Mouse (Mus musculus) megakaryocyte progenitor cell, adult 5-6 weeks (primary cell): ENCODE measurements around the gene B230118H07Rik. TPM values are rescaled to one million over a fixed set of nuclear protein-coding genes. Genes with fewer than 3 reads are reported as not detected.

Experiments
- ATAC-seq: replicated peaks from 2 replicates; pipeline ENCODE4 v1.8.0; 2016; ENCODE audit warnings: mild to moderate bottlenecking, moderate TSS enrichment, inconsistent platforms; ENCODE audit not compliant: poor library complexity
- total RNA-seq, 2 experiments: library from RNA; stranded (forward) in 1 of 2; stranded (reverse) in 1 of 2; fragments of 157-497, 149-512 nt in 1 of 2; fragments of 200-1000 nt in 1 of 2; gene quantifications; 2 replicates each; pipeline versions ENCODE4 v1.2.3 to v1.2.4; 2015 to 2017

Gene B230118H07Rik
- total RNA-seq (2015), result 82.9 and 120 TPM in 2 replicates
- 106 and 118 TPM in 2 replicates for total RNA-seq (2017)

DNA sequence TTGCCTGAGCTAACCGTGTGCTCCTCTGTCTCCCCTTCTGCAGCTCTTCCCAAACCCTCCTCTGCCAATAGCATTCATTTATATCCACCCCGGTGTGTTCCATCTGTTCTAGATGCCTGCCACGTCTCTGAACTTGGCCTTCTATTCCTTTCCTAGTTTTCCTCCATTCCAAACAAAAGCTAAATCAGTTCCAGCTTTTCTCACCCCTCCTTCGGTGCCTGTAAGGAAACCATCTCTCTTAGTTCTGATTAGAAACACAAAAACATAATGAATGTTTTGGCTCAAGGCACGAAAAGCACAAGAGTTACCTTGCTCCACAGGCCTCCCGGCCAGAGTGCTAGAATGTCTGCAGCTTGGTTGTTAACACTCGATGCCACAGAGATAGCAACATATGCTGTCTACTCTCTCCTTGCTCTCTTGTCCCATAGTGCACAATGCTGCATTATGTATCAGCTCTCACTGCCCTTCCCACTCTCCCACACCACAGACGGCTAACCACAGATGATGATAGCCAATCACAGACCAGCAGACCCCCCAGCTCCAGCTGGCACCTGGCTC, at the start of gene B230118H07Rik, which contains the start of gene Rag1:
Gene B230118H07Rik (minus strand): TSS at position 419 of the 558 bp plus-strand sequence.
Gene Rag1 (minus strand): TSS at position 388 of the 558 bp plus-strand sequence.
- ATAC-seq, result peak; percentile 57

DNA sequence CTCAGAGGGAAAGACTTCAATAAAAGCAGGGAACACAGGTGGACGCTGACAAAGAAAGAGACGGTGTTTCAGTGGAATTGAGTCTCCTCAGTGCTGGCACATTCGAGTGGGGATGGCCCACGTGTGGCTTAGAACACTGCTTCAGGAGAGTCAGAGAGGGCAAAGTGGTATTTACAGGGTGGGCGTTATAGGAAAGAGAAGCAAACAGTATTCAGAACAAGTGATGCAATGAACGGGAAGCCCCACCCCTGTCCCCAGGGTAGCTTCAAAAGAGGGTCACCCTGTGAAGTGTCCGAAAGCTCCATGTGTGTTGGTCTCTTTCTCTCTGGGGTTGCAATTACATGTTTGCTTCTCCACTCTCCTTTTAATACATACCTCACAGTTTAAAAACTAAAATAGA, 46.3 kb upstream of the B230118H07Rik start:
- ATAC-seq, result no peak

DNA sequence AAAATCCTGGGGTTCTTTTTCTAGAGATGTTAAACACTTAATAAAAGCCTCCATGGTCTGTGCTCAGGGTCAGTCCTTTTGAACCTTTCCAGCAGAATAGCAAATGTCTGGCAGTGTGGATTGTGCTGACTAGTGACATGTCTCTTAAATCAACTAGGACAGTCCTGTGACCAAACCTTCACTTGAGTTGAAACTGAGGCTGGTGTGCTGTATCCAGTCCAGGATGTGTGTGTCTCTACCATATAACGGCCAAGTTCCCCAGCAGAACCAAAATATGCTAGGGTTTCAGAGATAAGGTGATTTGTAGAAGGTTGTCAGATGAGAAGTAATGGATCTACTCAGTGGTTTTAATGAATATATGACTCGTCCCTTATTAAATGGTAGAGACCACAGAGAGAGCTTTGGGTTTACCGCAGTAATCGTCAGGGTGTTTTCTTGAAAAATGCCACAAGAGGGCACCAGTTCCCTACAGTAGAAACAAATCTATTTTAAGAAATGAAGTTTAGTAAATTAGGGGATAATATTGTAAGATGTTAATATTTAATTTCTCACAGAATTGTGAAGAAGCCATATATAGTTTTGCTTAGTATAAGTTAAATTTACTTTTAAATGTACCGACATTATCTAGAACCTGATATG, 44.4 kb upstream of the B230118H07Rik start:
- peak; percentile 66 for ATAC-seq

DNA sequence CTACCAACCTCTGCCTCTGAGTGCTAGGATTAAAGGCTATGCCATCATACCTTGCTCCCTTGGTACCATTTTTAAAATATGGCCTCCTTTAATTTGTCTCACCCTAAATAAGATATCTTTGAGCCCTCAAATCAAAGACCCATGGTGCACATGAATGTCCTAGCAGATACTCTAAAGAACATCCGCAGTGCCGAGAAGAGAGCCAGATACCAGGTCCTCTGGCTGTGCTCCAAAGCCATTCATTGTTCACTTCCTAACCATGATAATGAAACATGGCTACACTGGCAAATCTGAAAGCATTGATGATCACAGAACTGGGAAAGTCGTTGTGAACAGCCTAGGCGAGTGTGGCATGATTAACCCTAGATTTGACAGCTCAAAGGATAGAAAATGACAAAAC, 43.7 kb upstream of the B230118H07Rik start:
- no peak for ATAC-seq

DNA sequence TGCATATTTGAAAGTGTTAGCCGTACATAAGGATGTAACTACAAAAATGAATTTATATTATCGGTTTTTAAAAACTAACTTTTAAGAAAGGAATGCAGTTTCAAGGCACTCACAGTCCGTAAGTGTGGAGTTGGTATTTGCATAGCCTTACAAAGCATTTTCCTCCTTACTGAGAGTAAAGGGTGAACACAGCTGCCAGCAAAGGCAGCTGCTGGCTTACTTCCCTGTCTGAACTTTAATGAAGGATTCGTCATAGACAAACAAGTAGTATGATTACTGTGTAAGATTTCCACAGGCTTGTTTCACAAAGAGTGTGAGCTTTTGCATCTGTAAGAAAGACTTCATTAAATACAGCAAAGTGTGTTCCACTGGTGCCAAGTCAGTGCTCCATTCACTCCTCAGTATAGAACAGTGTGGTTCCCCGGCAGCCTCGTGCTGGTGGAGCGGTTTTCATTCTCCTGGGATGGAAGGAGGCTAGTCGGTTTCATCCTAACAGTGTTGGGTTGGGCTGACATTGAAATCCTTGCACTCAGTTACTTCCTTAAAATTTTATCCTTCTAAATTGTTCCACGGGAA, 41.0 kb upstream of the B230118H07Rik start:
- ATAC-seq, result no peak

DNA sequence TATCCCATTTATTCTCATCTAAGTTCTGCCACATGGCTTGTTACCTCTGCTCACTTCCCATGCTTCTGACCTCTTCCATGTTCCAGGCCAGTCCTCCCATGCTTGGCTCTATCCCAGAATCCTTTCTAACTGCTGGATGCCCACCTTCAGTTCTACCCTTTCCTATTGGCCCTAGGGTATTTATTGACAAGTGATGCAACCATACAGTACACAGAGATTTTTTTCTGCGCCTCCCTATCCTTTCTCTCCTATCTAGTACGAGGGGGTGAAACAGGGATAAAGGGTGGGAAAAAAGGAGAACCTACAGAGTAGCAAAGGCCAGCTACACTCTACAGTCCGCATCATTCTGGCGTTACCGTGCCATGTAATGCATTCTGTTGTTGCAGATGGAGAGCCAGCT, 38.7 kb upstream of the B230118H07Rik start:
- ATAC-seq, result no peak

DNA sequence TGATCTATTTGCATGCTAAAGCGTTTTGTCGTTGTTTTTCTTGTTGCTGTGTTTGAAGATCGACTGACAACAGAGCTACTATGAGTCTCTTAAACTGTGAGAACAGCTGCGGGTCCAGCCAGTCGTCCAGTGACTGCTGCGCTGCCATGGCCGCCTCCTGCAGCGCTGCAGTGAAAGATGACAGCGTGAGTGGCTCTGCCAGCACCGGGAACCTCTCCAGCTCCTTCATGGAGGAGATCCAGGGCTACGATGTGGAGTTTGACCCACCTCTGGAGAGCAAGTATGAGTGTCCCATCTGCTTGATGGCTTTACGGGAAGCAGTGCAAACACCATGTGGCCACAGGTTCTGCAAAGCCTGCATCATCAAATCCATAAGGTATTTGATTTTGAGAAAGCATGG, 35.1 kb upstream of the B230118H07Rik start:
- no peak for ATAC-seq

DNA sequence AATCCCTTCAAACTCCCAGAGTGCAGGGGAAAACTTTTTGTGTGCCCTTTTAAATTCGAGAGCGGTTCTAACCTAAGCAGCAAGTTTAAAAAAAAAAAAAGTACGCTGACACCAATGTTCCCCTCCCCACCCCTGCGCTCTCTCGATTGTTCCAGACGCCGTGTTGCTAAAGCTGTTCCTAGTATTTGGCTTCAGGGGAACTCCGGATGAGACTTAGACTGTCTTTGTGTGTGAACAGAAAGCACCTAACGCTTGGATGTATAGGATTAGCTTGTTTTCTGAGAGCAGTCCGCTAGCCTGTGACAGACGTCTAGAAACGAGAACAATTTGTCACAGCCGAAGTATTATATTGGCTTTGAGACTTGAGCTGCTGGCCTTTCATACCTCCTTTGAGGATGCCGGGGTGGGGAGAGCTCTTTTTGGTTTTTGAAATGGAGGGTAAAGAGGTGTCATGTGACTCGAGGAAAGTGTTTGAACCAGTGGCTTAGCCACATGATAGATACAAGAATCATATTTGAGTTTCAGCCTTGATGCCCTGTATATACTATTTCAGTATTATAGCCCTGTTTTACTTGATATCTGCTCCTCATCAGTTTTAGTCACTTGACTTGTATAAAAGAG, 29.9 kb upstream of the B230118H07Rik start:
- no peak for ATAC-seq

DNA sequence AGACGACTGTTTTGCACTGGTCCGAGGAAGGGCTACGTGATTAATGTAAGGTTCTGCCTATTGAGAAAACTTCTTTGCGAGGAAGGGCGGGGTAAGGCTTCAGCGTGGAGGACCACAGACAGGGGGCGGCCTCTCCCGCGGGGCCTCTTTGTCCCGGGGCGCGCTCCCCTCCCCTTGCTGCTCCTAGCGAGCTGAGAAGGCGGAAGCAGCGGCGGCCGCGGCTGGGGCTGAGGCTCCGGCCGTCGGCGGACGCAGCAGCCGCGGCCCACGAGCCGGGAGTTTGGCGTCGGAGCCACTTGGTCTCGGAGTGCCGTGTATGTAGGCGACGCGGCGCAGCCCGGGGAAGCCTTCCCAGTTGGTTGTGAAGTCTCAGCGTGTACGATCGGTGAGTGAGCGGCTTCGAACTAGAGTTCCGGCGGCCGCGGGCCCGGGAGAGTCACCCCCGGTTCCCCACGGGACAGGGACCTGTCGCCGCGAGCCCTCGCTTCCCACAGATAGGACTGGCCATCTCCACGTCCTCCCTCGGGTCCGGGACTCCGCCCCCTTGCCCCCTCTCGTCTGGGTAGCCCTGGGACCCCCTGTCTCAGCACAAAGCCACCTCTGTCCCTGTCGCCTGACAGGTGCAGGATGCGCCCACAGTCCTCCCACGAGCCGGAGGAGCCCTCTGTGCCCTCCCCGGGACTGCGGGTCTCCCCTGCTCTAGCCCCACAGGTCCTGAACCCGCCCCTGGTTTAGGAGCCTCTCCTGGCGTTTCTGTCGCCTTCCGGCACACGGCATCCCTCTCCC, 29.1 kb upstream of the B230118H07Rik start, which contains the start of gene Traf6:
Gene Traf6 (plus strand): TSS at position 194 of the 786 bp plus-strand sequence.
- peak; percentile 98 for ATAC-seq

DNA sequence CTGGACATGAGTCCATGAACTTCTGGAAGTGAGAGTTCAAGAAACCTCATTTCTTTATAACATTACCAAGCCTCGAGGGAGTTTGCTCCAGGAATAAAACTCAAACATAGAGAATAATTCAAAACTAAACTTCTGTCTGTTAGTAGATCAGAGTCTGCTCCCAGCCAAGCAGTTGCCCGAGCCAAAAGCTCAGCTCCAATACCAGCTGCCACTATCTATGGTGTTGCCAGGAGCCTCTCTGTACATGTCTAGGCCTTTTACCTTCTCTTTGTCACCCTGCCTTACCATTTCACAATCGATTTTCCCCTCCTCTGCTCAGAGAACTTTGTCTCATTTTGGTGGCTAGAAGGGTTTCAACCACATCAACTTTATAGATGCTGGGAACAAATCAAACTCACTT, 24.2 kb upstream of the B230118H07Rik start:
- no peak for ATAC-seq

DNA sequence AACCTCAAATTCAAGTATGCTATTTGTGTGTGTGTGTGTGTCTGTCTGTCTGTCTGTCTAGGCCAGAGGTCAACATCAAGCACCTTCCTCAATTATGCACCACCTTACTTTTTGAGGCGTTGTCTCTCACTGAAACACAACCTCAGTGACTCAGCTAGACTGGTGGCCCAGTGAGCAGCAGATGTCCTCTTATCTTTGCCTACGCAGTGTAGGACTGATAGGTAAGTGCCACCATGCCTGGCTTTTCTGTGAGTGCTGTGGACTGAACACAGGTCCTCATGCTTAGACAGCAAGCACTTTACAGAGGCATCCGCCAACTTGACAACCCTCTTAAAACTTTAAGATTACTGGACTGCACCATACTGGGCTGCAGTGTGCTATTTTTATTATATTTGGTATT, 19.4 kb upstream of the B230118H07Rik start:
- ATAC-seq, result no peak

DNA sequence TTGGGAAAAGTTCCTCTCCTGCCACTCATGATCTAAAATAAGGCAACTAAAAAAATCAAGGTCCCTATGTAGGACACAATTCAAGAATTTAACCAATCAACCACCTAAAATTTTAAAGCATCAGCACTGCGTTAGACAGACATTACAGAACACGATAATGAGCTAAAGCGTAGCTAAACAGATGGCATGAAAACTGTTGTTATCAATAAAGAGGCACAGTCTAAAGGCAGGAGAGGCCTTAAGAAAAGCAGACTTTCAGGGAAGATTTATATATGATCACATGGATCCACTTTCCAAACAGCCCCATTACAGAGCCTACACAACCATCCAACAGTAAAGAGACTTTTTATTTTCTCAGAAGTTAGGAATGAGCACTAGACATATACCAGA, 16.4 kb upstream of the B230118H07Rik start:
- no peak for ATAC-seq

DNA sequence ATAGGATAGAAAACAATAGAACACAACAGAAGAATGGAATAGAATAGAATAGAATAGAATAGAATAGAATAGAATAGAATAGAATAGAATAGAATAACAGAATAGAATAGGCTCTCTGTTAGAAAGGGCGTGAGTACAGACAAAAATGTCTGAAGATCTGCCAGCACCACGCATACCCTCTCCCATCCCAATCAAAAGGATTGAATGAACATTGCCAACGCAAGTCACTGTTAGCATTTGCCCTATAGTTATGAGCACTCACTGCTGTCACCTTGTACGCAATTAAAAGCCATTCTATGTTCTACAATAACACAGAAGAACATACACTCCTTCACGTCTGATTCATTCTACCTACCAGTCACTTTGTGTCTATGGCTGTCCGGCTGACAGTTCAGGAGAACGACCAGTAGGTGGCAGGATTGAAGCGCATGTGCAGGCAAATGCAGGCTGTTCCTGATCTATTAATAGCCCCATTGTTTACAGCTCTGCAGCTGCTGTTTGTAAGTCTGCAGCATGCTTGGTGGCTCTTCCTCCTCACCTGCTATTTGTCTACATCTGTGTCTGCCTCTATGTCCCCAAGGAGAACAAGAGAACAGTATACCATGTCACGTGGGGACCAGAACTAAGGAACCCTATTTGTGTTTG, 15.8 kb upstream of the B230118H07Rik start:
- ATAC-seq, result peak; percentile 100

DNA sequence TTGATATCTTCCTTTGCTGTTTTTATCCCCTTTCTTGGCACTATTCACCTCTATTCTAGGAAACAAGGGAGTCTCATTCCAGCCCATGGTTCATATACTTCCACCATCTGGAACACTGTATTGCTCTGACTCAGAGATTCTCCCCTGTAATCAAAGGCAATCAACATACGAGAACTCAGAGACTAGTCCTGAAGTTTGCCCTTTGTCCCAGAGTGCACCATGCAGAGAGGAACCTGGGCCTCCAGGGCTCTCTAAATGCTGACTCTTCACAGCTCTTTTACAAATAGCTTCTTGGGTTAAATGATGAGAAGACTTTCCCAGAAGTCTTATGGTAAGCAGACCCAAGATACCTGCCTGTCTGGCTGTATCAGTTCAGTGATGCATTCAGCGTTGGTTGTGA, 11.2 kb upstream of the B230118H07Rik start:
- ATAC-seq, result no peak

DNA sequence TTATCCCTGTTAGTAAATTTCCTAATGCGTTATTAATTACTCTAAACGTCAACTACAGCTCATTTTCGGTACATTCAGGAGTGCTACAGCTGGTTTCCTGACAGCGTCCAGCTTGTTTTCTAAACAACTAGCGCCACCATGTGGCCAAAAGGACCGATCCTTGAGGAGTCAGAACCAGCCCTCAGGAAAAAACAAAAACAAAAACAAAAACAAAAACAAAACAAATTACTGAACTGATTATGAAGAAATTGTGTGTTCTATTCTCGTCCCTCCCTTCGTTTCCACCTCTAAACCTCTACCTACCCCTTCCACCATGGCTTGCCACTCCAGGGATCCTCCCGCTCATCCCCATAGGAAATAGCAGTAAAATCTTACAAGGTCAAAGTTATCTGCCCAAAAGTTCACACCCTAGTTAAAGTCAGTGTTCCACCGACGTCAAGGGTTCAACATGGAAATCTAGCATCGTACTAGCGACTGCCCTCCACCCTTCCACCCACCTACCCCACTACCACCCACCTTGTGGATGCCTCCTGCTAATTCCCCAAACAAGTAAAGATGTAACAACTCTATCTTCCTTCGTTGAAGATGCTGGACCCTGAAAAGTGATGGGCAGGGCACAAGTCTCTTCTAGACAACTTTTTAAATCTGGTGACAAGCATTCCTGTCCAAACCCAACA, 3.7 kb upstream of the B230118H07Rik start:
- peak; percentile 71 for ATAC-seq

DNA sequence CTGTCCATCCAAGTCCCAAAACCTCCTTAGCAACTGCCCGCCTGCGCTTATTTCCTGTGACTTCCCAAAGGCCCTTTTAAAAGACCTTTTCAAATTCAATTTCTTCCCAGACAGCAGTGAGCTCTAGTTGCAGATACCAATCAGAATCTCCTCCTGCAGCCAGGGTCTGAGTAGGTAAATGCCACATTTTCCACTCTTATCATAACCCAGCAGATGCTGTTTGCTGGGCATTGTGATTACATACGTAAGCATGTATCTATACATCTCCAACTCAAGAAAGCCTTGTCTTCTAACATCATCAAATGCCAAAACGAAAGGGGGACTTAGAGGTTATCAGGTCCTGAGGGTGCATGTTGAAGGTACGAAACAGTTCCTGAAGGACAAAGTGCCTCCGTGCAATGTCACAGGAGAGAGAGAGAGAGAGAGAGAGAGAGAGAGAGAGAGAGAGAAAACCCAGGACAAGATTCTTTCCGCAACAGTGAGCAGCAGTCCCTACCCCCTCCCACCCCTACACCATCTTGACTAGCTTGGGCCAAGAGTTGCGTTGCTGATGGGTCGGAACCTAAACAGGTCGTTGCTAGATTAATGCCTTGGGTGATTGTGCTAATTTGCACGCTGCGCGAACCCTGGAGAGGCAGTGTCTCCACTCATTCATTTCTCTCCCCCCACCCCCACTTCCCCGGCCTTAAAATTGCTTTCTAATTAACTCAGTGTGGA, 3.0 kb upstream of the B230118H07Rik start:
- peak; percentile 52 for ATAC-seq

DNA sequence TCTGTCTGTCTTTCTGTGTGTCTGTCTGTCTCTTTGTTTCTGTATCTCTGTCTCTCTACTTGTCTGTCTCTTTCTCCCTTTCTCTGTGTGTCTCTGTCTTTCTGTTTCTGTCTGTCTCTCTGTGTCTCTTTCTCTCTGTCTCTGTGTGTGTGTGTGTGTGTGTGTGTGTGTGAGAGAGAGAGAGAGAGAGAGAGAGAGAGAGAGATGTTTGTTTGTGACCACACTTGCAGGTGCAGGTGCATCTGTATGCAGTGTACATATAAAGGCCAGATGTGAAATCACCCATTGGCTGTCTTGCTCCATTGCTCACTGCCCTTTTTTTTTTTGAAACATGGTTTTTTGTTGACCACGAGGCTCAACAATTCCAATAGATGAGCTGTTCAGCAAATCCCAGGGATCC, 1.1 kb upstream of the B230118H07Rik start:
- no peak for ATAC-seq

DNA sequence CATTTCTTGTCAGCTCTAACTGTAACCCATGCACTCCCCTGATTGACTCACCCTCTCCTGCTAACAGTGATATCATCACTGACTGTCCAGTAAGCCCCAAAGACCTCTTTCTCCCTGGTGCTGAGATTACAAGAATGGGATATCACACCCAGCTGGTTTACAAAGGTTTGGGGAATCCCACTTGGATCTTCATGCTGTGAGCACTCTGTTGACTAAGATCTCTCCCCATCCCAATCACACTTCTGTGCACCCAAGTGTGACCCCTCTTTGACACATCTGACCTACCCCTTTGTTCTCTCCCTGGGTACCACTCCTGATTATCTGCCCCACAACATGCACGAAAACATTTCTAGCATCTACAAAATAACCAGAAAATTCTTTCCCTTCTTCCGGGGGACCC, 971 bp downstream of the B230118H07Rik start:
- no peak for ATAC-seq

DNA sequence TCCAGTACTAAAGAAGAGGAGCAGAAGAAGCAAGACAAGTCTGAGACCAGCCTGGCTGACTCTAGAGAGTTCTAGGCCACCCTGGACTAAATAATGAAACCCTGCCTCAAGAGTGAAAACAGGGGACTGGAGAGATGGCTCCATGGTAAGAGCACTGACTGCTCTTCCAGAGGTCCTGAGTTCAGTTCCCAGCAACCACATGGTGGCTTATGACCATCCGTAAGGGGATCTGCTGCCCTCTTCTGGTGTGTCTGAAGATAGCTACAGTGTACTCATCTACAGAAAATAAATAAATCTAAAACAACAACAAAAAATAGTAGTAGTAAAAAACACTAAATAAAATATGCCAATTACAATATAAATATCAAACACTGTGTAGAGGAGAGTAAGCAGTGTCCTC, 3.5 kb downstream of the B230118H07Rik start:
- ATAC-seq, result no peak
